Mouse (Mus musculus) testis, postnatal 10 days (tissue): ENCODE measurements at regions not wholly inside any gene's neighbourhood (a gene's known extent, or its start where the extent isn't known, plus 50 kb on each side); places are given as distances from the start of the nearest gene placed in this dataset.
A peak's percentile ranks its signal among the peaks of the same experiment; 100 is the strongest.

Experiments used
- DNase-seq: peaks from one replicate; pipeline ENCODE4 v3.0.0; 2021; ENCODE audit warnings: low spot score

GRCm38 (mm10) chr8:15270290-15270689 lies 224.4 kb upstream of the BB014433 start:
- peak; percentile 90 for DNase-seq

DNA sequence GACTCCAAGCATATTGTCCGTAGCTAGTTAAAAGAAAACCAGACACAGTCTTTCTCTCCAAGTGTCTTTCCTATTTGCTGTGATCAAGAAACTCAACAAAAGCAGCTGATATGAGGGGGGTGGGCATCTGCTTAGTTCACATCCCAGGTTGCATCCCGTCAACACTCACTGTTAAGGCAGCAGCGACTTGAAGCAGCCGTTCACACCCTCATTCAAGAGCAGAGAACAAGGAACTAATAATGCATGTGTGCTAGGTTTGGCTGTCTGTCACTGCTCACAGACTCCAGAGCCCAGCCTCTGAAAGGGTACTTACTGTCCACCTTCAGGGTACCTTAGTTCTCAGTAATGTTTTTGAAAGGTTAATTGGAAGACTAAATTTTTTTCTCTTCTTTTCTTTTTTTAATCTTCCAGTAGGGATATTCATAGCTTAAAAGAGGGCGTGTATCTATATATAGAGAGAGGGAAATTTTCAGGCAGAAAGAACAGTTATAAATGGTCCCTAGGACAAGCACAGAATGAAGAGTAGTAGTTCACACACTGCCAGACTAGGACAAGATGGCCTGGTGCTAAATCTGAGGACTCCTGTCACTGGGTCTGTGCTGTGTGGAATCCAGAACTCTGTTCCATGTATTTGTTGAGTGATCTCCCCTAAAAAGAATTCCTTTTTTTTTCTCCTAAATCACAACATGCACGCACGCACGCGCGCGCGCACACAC lies 199.1 kb upstream of the BB014433 start:
- no peak for DNase-seq

- DNase-seq: no peak
Observed at GRCm38 (mm10) chr8:15235410-15235809, 189.5 kb upstream of the BB014433 start.

GRCm38 (mm10) chr8:15233241-15233640 lies 187.4 kb upstream of the BB014433 start:
- DNase-seq: no peak

DNA sequence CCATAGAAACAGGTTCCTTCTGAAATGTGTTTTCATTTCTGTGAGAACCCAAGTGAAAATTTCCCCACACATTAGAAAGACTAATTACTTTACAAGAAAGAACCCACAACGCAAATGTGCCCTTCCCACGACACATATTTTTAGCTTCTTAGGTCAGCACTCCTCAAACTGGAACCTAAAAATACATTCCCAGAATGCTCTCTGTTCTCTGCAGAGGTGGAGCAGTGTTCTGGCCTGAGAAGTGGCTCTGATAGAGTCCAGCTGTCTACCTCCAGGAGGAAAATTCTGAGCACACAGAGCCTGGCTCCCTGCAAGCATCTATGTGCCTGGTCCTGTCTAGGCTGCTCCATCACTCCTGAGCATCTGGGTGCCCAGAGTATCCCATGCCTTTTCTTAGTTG lies 184.3 kb upstream of the BB014433 start:
- no peak for DNase-seq

DNA sequence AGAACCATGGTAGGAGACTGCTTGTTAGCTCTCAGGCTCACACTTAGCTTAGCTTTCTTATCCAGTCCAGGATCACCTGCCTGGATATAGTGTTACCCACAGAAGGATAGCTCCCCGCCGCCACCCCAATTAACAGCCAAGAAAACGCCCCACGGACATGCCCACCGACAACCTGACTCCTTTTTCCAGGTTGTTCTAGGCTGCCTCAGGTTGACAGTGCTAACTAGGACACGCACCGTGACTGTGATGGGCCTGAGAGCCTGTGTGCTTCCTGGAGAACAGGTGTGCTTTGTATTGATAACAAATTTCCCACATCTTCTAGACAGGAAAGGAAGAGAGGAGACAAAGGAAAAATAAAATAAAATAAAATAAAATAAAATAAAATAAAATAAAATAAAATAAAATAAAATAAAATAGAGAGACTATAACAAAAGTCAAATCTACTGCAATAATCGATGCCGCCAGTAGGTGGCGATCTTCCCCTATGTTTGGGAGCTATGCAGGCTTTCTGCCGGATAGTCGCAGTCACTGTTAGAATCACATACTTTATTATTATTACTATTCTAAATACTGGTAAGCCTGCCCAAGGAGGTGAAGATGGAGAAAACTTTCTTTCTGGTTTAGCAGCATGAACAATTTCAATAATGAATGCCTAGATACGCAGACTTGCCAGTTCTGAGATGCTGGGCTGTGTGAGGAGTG lies 175.5 kb upstream of the BB014433 start:
- DNase-seq: peak; percentile 85

GRCm38 (mm10) chr8:15209856-15210521 lies 164.1 kb upstream of the BB014433 start:
- DNase-seq: no peak

- no peak for DNase-seq
Observed at GRCm38 (mm10) chr8:15201556-15201955, 155.7 kb upstream of the BB014433 start.

GRCm38 (mm10) chr8:15190708-15191107 lies 144.8 kb upstream of the BB014433 start:
- no peak for DNase-seq

DNA sequence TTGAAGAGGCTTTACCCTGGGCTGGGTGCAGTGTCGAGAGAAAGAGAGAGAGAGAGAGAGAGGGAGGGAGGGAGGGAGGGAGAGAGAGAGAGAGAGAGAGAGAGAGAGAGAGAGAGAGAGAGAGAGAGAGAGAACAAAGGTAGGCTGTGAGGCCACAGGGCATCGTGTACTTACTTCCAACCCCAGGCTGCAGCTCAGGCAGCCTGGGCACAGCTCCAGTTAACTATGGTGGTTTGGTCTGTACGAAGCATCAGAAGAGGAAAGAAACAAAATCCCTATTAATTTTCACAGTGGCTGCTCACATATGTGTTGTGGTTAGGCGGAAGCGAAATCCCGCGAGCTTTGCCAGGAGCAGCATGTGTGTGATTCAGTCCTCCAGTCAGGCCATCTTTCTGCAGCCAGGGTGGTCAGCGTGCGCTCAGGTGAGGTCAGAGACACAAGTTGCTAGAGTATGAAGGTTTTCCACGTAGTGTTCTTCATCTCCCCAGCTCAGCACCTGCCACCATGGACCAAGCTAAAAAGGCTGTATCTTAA lies 143.3 kb upstream of the BB014433 start:
- no peak for DNase-seq
